Mouse (Mus musculus) ES-E14 (cell line): ENCODE data around the gene Rhox6.

ENCODE experiments used
- HCFC1 ChIP-seq: IDR thresholded peaks from 2 replicates; pipeline ENCODE4 v1.6.1; 2012; ENCODE audit warnings: low read length, inconsistent platforms, borderline replicate concordance; ENCODE audit not compliant: insufficient read depth
- MAFK ChIP-seq: IDR thresholded peaks from 2 replicates; pipeline ENCODE4 v1.6.1; 2014; ENCODE audit warnings: mild to moderate bottlenecking, low read depth, low read length, inconsistent platforms; ENCODE audit not compliant: insufficient read depth
- ZC3H11A ChIP-seq: IDR thresholded peaks from 2 replicates; pipeline ENCODE4 v1.6.1; 2012; ENCODE audit warnings: low read depth, mild to moderate bottlenecking, inconsistent platforms, low read length, borderline replicate concordance
- ZNF384 ChIP-seq: IDR thresholded peaks from 2 replicates; pipeline ENCODE4 v1.6.1; 2012; ENCODE audit warnings: low read depth, low read length, inconsistent platforms

DNA sequence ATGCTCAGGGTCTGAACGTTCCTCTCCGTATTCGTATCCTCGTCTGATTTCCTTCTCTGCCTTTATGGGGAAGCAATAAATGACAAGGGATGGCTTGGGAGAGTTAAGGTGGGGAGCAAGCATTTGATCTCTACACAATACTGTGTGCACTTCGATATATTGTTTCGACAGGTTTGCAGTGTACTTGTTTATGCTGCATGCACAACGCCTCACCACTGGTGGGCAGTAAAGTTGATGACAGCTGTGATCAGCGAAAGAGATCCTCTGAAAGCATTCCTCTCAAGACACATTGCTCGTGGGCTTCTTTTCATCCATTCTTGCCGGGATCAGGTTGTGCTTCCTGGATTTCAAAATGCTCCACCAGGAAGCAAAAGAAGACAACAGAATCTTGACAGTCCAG is 11.0 kb upstream of the Rhox6 start:
- TF ChIP-seq MAFK (no peak), HCFC1 (no peak), ZC3H11A (no peak), ZNF384 (no peak)
